Mouse (Mus musculus) heart, embryonic 15.5 days (tissue): ENCODE results near the gene Fv1. TPM values are rescaled to one million over a fixed set of nuclear protein-coding genes. Genes with fewer than 3 reads are reported as not detected.
A peak's percentile ranks its signal among the peaks of the same experiment; 100 is the strongest.

Experiments
- ATAC-seq: fragments of 200-750 bp; cut with Nextera tagmentation; replicated peaks from 2 replicates; pipeline ENCODE4 v1.8.0; 2017; ENCODE audit warnings: low read depth, moderate TSS enrichment; ENCODE audit not compliant: insufficient number of reproducible peaks, insufficient read depth, low FRiP score
- H3K27ac ChIP-seq: fragments of 300-500 bp; sonication (generic); 2 replicates; pipeline ENCODE4 v1.5.1; 2015; ENCODE audit warnings: mild to moderate bottlenecking, inconsistent platforms
- H3K27me3 ChIP-seq: fragments of 300-500 bp; sonication (generic); 2 replicates; pipeline ENCODE4 v1.6.1; 2015; ENCODE audit warnings: inconsistent platforms
- H3K36me3 ChIP-seq: fragments of 300-500 bp; sonication (generic); 2 replicates; pipeline ENCODE4 v1.6.1; 2015; ENCODE audit warnings: mild to moderate bottlenecking, inconsistent platforms
- H3K4me1 ChIP-seq: fragments of 300-500 bp; sonication (generic); replicated peaks from 2 replicates; pipeline ENCODE4 v1.6.1; 2015; ENCODE audit warnings: inconsistent platforms
- H3K4me2 ChIP-seq: fragments of 300-500 bp; sonication (generic); 2 replicates; pipeline ENCODE4 v1.6.1; 2015; ENCODE audit warnings: inconsistent platforms, mild to moderate bottlenecking, moderate library complexity
- H3K4me3 ChIP-seq: fragments of 300-500 bp; sonication (generic); 2 replicates; pipeline ENCODE4 v1.5.1; 2015; ENCODE audit warnings: mild to moderate bottlenecking, inconsistent platforms
- H3K9ac ChIP-seq: fragments of 300-500 bp; sonication (generic); 2 replicates; pipeline ENCODE4 v1.6.1; 2015; ENCODE audit warnings: mild to moderate bottlenecking, inconsistent platforms
- H3K9me3 ChIP-seq: fragments of 300-500 bp; sonication (generic); replicated peaks from 2 replicates; pipeline ENCODE4 v1.6.1; 2016; ENCODE audit warnings: inconsistent platforms
- WGBS: fragments of 180-500 bp; shearing (Covaris S2); methylation state at CpG from one replicate; pipeline ENCODE4 v1.1.7; 2015; ENCODE audit warnings: mixed read lengths; 5-methylcytosine and 5-hydroxymethylcytosine counted together
- polyA plus RNA-seq: library from polyadenylated mRNA; unstranded; fragments of >200 nt; fragmentation: Nextera tagmentation; extraction: Ambion mirVana; gene quantifications from 2 replicates; pipeline ENCODE4 v1.2.1, GENCODE M21; 2015

The Fv1 gene
- polyA plus RNA-seq, 1 experiment from 2014 or later: 10.2 TPM

DNA sequence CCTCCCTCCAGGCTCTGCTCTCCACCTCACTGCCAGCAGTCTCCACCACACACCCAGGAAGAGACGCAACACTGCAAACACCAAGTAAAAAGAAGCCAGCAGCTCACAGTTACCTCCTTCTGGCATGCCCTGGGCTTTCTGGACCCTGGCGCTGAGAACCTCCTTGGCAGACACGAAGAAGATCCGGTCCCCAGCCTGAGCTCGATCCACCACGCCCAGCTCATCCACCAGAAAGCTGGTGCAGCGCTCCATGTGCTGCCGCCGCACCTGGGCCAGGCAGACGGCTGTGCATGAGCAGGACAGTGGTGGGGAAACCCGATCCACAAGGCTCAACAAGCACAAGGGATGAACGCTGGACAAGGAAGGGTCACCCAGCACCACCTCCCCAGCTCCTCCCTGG is 17.4 kb downstream of the Fv1 start:
- Histone ChIP-seq H3K9ac (no peak overlapping the region), H3K4me2 (no peak overlapping the region)
- WGBS: 91% methylated on average over 12 of the region's 12 CpGs

DNA sequence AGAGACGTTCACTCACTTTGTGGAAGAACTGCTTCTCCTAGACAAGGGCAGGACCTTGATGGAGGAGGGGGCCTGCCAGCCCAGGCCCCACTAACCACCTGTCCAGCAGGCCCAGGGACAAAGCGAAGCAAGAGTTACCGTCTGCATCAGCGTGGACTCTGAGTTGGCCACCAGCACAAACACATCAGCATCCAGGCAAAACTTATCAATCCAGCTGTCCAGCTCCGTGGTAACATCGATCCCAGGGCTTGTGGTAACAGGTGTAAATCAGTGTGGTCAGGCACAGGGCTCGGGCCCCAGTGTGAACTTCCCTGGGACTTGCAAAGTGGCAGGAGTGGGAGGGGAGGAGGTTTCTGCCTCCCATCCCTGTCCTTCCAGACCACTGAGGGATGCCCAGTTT is 18.5 kb downstream of the Fv1 start:
- Histone ChIP-seq H3K4me3 (no peak overlapping the region), H3K27ac (no peak overlapping the region), H3K36me3 (peaks cover 92% of the 10 kb centered on the region), H3K4me1 (peaks cover 8% of the 10 kb centered on the region), H3K9ac (no peak overlapping the region), H3K9me3 (no peaks in the 10 kb centered on the region), H3K4me2 (no peak overlapping the region), H3K27me3 (no peaks in the 10 kb centered on the region)
- 93% methylated on average over 7 of the region's 7 CpGs for whole genome bisulfite sequencing
- no peak for ATAC-seq

More for the DNA sequence above, 17.4 kb downstream of the Fv1 start:
- no peak for ATAC-seq
- Histone ChIP-seq H3K4me1 (peaks cover 8% of the 10 kb centered on the region), H3K9me3 (no peaks in the 10 kb centered on the region), H3K27ac (no peak overlapping the region), H3K36me3 (peaks cover 93% of the 10 kb centered on the region), H3K4me3 (no peak overlapping the region), H3K27me3 (no peaks in the 10 kb centered on the region)

DNA sequence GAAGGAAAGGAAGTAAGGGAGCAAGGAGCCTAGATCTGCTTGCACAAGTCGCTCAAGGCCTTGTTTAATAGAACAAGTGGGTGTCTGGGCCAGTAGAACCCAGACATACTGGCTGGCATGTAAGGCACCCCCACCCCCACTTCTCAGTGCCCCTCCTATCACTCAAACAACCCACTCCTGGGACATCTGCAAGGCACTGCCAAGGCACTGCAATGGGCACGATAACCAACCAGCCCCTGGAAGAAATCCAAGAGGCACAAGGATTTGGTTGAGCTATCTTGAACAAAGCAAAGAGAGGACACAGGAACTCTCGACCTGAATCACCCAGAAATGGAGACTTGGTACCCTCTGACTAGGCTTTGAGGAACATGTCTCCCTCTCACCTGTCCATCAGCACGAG is 19.5 kb downstream of the Fv1 start:
- Histone ChIP-seq H3K4me1 (peaks cover 8% of the 10 kb centered on the region), H3K27me3 (no peaks in the 10 kb centered on the region), H3K36me3 (peaks cover 88% of the 10 kb centered on the region), H3K9ac (no peak overlapping the region), H3K4me3 (no peak overlapping the region), H3K4me2 (no peak overlapping the region), H3K27ac (no peak overlapping the region), H3K9me3 (no peaks in the 10 kb centered on the region)
- WGBS: 90% methylated on average over 4 of the region's 4 CpGs
- ATAC-seq: no peak

DNA sequence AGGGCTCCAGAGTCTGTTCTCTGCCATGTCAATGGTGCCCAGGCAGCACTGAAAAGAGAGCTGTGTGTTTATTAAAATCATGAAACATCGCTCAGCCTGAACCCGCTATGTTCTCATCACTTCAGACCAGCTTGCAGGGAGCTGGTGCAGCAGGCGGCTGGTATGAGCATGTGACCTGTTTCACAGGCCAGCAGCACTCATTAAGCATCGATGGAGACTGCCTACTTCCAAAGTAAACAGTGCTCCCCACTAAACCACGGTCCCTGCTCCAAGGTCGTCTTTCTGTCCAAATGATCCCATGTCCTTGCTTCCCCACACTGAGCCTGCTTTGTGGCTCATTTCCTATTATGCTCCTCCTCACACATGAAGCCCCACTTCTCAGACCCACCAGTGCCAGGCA is 21.6 kb downstream of the Fv1 start:
- H3K36me3 ChIP-seq: peaks cover 84% of the 10 kb centered on the region
- H3K27ac ChIP-seq: 0 out of 2 replicates have a peak overlapping the region, but pooled peaks have one; percentile 38
- H3K4me2 ChIP-seq: no peak overlapping the region
- ATAC-seq: no peak; the same call in 1 of the 2 replicates
- WGBS: 67% methylated on average over 6 of the region's 6 CpGs
- no peak overlapping the region for H3K9ac ChIP-seq
- H3K4me3 ChIP-seq: no peak overlapping the region
- H3K9me3 ChIP-seq: no peaks in the 10 kb centered on the region
- peaks cover 9% of the 10 kb centered on the region for H3K4me1 ChIP-seq
- no peaks in the 10 kb centered on the region for H3K27me3 ChIP-seq

DNA sequence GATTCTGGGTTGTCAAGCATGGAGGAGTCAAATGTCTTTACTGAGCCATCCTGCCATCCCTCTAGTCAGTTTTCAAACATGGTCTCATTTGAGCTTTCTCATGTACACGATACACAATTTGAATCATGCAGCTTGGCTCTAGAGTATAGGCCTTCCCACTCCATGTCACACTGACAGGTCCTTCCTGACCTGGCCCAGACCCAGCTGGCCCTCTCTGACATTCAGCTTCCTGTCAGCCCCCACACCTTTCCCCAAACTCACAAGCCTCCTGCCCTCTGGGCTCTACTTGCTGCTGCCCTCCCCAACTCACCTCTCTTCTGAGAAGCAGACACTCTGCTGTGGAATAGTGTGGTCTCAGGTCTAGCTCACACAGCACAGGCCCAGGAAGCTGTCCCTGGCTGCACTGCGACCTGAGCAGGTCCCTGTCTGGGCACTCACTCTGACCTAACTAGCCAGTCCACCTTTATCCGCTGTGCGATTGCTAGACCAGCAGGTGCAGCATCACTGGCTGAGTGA is 27.1 kb downstream of the Fv1 start:
- Histone ChIP-seq H3K4me3 (no peak overlapping the region), H3K36me3 (peaks cover 64% of the 10 kb centered on the region), H3K4me1 (peaks cover 53% of the 10 kb centered on the region), H3K27ac (peak overlapping the region; percentile 96), H3K27me3 (no peaks in the 10 kb centered on the region), H3K9me3 (no peaks in the 10 kb centered on the region), H3K9ac (peak overlapping the region; percentile 31; the same call in 1 of the 2 replicates), H3K4me2 (no peak overlapping the region)
- 71% methylated on average over 4 of the region's 4 CpGs for WGBS
- no peak for ATAC-seq

DNA sequence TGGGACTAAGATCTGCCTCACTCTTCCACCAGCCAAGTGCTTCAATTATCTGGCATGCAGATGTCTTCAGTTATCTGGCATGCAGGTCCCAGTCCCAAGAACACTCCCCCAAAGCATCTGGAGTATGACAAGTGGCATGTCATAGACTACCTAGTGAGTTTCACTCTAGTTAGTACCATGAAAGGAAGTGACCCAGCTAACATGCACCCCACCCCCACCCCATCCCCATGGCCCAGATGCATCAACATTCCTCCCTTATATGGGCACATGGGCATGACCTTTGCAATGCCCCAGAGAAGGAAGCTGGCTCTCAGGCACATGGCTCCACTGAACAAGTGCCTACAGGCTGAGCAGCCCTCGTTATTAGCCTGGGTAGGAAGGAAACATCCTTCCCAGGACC is 27.6 kb downstream of the Fv1 start:
- Histone ChIP-seq H3K4me2 (no peak overlapping the region), H3K4me1 (peaks cover 54% of the 10 kb centered on the region), H3K36me3 (peaks cover 59% of the 10 kb centered on the region), H3K9ac (no peak overlapping the region), H3K27ac (peak overlapping the region; percentile 96), H3K4me3 (no peak overlapping the region), H3K27me3 (no peaks in the 10 kb centered on the region), H3K9me3 (no peaks in the 10 kb centered on the region)
- WGBS: 30% methylated on average over 1 of the region's 1 CpGs
- ATAC-seq: peak; percentile 60

DNA sequence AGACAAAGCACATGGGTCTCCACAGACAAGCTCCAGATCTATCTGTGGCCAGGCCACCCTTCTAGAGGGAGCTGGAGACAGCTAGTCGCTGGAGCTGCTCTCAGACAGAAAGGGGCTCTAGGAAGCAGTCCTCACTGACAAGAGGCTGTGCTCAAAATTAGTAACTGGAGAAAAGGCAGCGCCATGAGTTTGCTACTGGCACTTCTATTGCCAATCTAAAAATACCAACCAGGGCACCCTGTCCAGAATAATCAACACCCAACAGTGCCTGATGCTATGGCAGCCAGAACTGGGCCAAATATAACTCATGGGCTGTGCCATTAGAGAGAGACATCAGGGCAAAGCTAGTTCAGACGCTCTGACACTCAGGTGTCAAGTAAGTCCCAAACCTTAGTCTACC is 28.6 kb downstream of the Fv1 start:
- 51% methylated on average over 3 of the region's 3 CpGs for WGBS
- H3K4me2 ChIP-seq: peak overlapping the region; percentile 42
- H3K4me1 ChIP-seq: peaks cover 61% of the 10 kb centered on the region
- H3K27ac ChIP-seq: peak overlapping the region; percentile 96
- H3K27me3 ChIP-seq: no peaks in the 10 kb centered on the region
- no peaks in the 10 kb centered on the region for H3K9me3 ChIP-seq
- peak; percentile 83 for ATAC-seq
- H3K4me3 ChIP-seq: no peak overlapping the region
- H3K36me3 ChIP-seq: peaks cover 59% of the 10 kb centered on the region
- no peak overlapping the region; the same call in 1 of the 2 replicates for H3K9ac ChIP-seq

DNA sequence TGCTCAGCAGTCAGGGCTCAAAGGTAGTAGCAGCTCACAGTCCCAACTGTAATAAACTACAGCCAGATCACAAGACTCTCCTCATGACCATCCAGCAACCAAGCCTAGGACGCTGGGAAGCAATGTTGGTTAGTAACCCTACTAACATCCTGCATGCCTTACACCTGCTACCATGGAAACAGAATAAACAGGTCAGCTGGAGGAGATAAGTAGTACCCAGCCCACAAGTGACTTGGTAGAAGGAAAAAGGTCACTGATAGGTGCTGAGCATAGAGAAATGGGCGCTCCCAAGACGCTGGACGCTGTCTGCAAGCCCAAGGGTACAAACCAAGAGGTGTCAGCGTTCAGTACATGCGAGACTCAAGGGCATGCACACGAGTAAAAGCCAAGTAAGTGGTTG is 31.7 kb downstream of the Fv1 start:
- WGBS: 49% methylated on average over 7 of the region's 7 CpGs
- peak overlapping the region; percentile 17 for H3K4me2 ChIP-seq
- no peaks in the 10 kb centered on the region for H3K27me3 ChIP-seq
- ATAC-seq: no peak
- H3K27ac ChIP-seq: peak overlapping the region; percentile 96
- no peaks in the 10 kb centered on the region for H3K9me3 ChIP-seq
- H3K9ac ChIP-seq: no peak overlapping the region; the same call in 1 of the 2 replicates
- H3K4me3 ChIP-seq: no peak overlapping the region
- peaks cover 50% of the 10 kb centered on the region for H3K36me3 ChIP-seq
- H3K4me1 ChIP-seq: peaks cover 79% of the 10 kb centered on the region

DNA sequence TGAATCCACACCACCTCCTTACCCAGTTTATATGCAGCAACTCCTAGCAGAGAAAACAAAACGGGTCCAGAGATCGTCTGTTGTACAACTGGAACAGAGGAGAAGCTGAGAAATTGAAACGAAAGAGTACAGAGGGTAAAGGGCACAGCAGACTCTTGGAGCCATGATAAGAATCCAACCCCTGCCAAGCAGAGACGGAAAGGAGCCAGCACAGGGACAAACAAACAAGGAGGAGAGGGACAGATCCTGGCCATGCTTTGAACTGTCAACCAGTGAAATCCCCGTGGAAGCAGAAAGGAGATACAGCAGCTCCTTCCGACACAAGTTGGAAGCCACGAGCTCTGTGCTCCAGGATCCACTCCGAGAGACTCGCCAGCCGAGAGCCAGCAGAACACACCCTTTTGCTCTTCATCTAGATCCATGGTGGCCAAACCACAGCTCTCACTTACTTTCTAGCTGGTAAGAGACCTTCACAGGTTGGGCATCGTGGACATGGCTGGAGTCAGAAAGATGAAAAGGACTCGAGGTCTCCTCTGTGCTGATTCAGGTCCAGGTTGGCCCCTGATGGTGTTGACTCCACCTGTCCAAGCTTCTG is 34.2 kb downstream of the Fv1 start:
- Histone ChIP-seq H3K4me1 (peaks cover 56% of the 10 kb centered on the region), H3K27me3 (no peaks in the 10 kb centered on the region), H3K36me3 (peaks cover 37% of the 10 kb centered on the region), H3K27ac (no peak overlapping the region), H3K4me2 (peak overlapping the region; percentile 74), H3K9me3 (no peaks in the 10 kb centered on the region), H3K9ac (0 out of 2 replicates have a peak overlapping the region, but pooled peaks have one; percentile 91), H3K4me3 (peak overlapping the region; percentile 92)
- ATAC-seq: no peak
- 84% methylated on average over 12 of the region's 12 CpGs for WGBS

DNA sequence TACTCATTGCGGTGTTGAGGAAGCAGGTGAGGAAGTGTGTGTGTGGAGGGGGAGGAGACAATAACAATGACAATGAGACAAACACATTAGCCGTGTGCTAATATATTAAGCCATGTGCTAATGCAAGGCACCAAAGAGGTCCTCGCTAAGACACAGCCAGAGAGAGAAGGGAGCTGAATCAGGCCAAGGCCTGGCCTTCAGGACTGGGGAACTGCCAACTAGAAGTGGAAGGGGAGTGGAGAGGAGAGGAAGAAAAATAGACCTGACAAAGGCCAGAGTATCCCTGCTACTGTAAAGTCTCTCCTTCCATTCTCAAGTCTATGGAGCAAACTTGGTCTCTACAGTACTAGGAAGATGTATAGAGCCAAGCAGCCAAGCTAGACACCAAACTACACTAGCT is 34.8 kb downstream of the Fv1 start:
- peak overlapping the region; percentile 92 for H3K4me3 ChIP-seq
- WGBS: 70% methylated on average over 3 of the region's 3 CpGs
- H3K9me3 ChIP-seq: no peaks in the 10 kb centered on the region
- no peaks in the 10 kb centered on the region for H3K27me3 ChIP-seq
- peaks cover 31% of the 10 kb centered on the region for H3K36me3 ChIP-seq
- H3K4me2 ChIP-seq: peak overlapping the region; percentile 74
- no peak for ATAC-seq
- peaks cover 51% of the 10 kb centered on the region for H3K4me1 ChIP-seq
- H3K27ac ChIP-seq: peak overlapping the region; percentile 92
- peak overlapping the region; percentile 91 for H3K9ac ChIP-seq

DNA sequence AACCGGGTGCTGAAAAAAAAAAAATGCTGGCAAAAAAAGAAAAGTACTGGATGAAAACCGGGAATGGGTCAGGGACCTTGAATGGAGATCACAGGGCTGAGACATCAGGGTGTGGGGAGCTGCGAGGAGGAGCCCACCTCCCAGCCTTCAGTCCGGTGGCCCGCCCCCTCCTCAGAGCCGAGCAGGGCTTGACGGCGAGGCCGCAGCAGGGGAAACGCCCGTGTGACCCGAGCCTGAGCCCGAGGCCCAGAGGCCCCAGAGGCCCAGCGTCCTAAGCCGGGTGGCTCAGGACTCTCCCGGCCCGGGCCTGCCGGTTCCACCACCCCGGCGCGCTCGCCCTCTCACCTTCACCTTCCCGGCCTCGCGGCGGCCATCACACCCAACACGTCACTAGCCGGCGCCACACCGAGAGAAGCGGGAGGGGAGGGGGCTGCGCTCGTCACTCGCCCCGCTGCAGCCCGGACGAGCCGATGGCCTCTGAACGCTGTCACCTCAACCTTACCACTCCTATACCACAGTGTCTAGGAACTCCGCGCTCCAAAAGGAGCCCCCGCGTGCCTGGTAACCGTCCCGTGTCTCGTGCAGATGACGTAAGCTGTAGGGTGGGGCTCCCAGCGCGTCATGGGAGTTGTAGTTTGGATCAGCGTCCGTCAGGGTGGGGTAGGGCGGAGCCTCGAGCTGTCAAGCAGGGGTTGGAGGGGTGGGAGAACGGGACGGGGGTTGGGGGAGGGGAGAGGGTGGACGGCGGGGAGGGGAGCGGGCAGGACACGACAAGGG is 35.7 kb downstream of the Fv1 start, which contains the start of gene Mfn2:
Gene Mfn2 (minus strand): TSS at position 392 of the 777 bp plus-strand sequence.
- Histone ChIP-seq H3K27me3 (no peaks in the 10 kb centered on the region), H3K27ac (peak within 1 kb of the TSS; percentile 92), H3K9ac (peak within 1 kb of the TSS; percentile 91), H3K4me1 (peaks cover 44% of the 10 kb centered on the region), H3K4me3 (peak within 1 kb of the TSS; percentile 92), H3K36me3 (peaks cover 26% of the 10 kb centered on the region; the same call in 1 of the 2 replicates), H3K9me3 (no peaks in the 10 kb centered on the region), H3K4me2 (peak within 1 kb of the TSS; percentile 74)
- WGBS: under 1% methylated on average over 59 of the region's 59 CpGs
- peak; percentile 93 for ATAC-seq
